Mouse (Mus musculus): ENCODE measurements around the gene Fbp2. TPM values are rescaled to one million over a fixed set of nuclear protein-coding genes. Genes with fewer than 3 reads are reported as not detected.
"Not testable (repeated sequence)": the region's sequence is repeated elsewhere in the genome, so short reads cannot be mapped to it uniquely, and the experiment has no call there.

Gene Fbp2
- polyA plus RNA-seq, 1 experiment from 2014 or later = 0.45 TPM

GRCm38 (mm10) chr13:62833341-62833740 is 24.9 kb downstream of the Fbp2 start:
- no peaks in the 10 kb centered on the region; a peak in 1 of 4 replicates for H3K4me1 ChIP-seq (ENCODE audit: control insufficient read depth in 2 of 2, insufficient read depth in 2 of 2, low read length in 2 of 2)
- no peaks in the 10 kb centered on the region for H3K9me3 ChIP-seq (ENCODE audit: control insufficient read depth, low read length)
- no peak overlapping the region for H3K4me2 ChIP-seq (ENCODE audit: low read length)
- ATAC-seq (ENCODE audit: insufficient number of reproducible peaks, insufficient read depth, low FRiP score, low read depth) = no peak
- no peaks in the 10 kb centered on the region for H3K27me3 ChIP-seq (ENCODE audit: control insufficient read depth, insufficient read depth, low read length)
- no peak overlapping the region for H3K9ac ChIP-seq (ENCODE audit: low read length)
- H3K27ac ChIP-seq (replicated peaks in 1 of 2; ENCODE audit: control insufficient read depth in 1 of 2, insufficient read depth in 1 of 2, low read depth in 2 of 2, low read length in 2 of 2) = no peak overlapping the region
- H3K36me3 ChIP-seq (ENCODE audit: control insufficient read depth, insufficient read depth, low read length) = no peaks in the 10 kb centered on the region
- 13% methylated on average over 4 of the region's 4 CpGs for WGBS
- H3K4me3 ChIP-seq (ENCODE audit: control insufficient read depth in 1 of 2, insufficient read depth in 1 of 2, low read depth in 1 of 2, low read length in 2 of 2) = no peak overlapping the region

GRCm38 (mm10) chr13:62832239-62832638 is 26.0 kb downstream of the Fbp2 start:
- 57% methylated on average over 2 of the region's 2 CpGs for WGBS
- Histone ChIP-seq H3K4me1 (ENCODE audit: control insufficient read depth in 2 of 2, insufficient read depth in 2 of 2, low read length in 2 of 2) (no peaks in the 10 kb centered on the region; a peak in 1 of 4 replicates), H3K9ac (ENCODE audit: low read length) (no peak overlapping the region), H3K27me3 (ENCODE audit: control insufficient read depth, insufficient read depth, low read length) (no peaks in the 10 kb centered on the region), H3K9me3 (ENCODE audit: control insufficient read depth, low read length) (no peaks in the 10 kb centered on the region), H3K36me3 (ENCODE audit: control insufficient read depth, insufficient read depth, low read length) (no peaks in the 10 kb centered on the region), H3K4me3 (ENCODE audit: control insufficient read depth in 1 of 2, insufficient read depth in 1 of 2, low read depth in 1 of 2, low read length in 2 of 2) (no peak overlapping the region), H3K27ac (replicated peaks in 1 of 2; ENCODE audit: control insufficient read depth in 1 of 2, insufficient read depth in 1 of 2, low read depth in 2 of 2, low read length in 2 of 2) (no peak overlapping the region), H3K4me2 (ENCODE audit: low read length) (no peak overlapping the region)
- no peak for ATAC-seq (ENCODE audit: insufficient number of reproducible peaks, insufficient read depth, low FRiP score, low read depth)

- not testable (repeated sequence) for H3K9ac ChIP-seq (ENCODE audit: low read length); H3K4me1 ChIP-seq (ENCODE audit: control insufficient read depth in 2 of 2, insufficient read depth in 2 of 2, low read length in 2 of 2); H3K4me3 ChIP-seq (ENCODE audit: control insufficient read depth in 1 of 2, insufficient read depth in 1 of 2, low read depth in 1 of 2, low read length in 2 of 2); H3K4me2 ChIP-seq (ENCODE audit: low read length); H3K27ac ChIP-seq (replicated peaks in 1 of 2; ENCODE audit: control insufficient read depth in 1 of 2, insufficient read depth in 1 of 2, low read depth in 2 of 2, low read length in 2 of 2); ATAC-seq (ENCODE audit: insufficient number of reproducible peaks, insufficient read depth, low FRiP score, low read depth); H3K36me3 ChIP-seq (ENCODE audit: control insufficient read depth, insufficient read depth, low read length); H3K9me3 ChIP-seq (ENCODE audit: control insufficient read depth, low read length); H3K27me3 ChIP-seq (ENCODE audit: control insufficient read depth, insufficient read depth, low read length)
- whole genome bisulfite sequencing = 79% methylated on average over 3 of the region's 3 CpGs
Observed at GRCm38 (mm10) chr13:62815705-62816104, 42.5 kb downstream of the Fbp2 start.

- no peaks in the 10 kb centered on the region for H3K27me3 ChIP-seq (ENCODE audit: control insufficient read depth, insufficient read depth, low read length)
- H3K9ac ChIP-seq (ENCODE audit: low read length) = peak overlapping the region; percentile 61
- no peak overlapping the region for H3K27ac ChIP-seq (replicated peaks in 1 of 2; ENCODE audit: control insufficient read depth in 1 of 2, insufficient read depth in 1 of 2, low read depth in 2 of 2, low read length in 2 of 2)
- no peaks in the 10 kb centered on the region for H3K36me3 ChIP-seq (ENCODE audit: control insufficient read depth, insufficient read depth, low read length)
- peak overlapping the region; percentile 67 for H3K4me2 ChIP-seq (ENCODE audit: low read length)
- H3K4me3 ChIP-seq (ENCODE audit: control insufficient read depth in 1 of 2, insufficient read depth in 1 of 2, low read depth in 1 of 2, low read length in 2 of 2) = peak overlapping the region; percentile 28 to 35; a peak in 3 of 4 replicates
- ATAC-seq (ENCODE audit: insufficient number of reproducible peaks, insufficient read depth, low FRiP score, low read depth) = no peak; the same call in 1 of the 2 replicates
- H3K4me1 ChIP-seq (ENCODE audit: control insufficient read depth in 2 of 2, insufficient read depth in 2 of 2, low read length in 2 of 2) = no peaks in the 10 kb centered on the region
- 4% methylated on average over 24 of the region's 32 CpGs for WGBS
- H3K9me3 ChIP-seq (ENCODE audit: control insufficient read depth, low read length) = no peaks in the 10 kb centered on the region
Observed at GRCm38 (mm10) chr13:62812713-62813112, 45.5 kb downstream of the Fbp2 start.

GRCm38 (mm10) chr13:62807981-62808380 is 50.2 kb downstream of the Fbp2 start:
- H3K27me3 ChIP-seq (ENCODE audit: control insufficient read depth, insufficient read depth, low read length); H3K4me3 ChIP-seq (ENCODE audit: control insufficient read depth in 1 of 2, insufficient read depth in 1 of 2, low read depth in 1 of 2, low read length in 2 of 2); ATAC-seq (ENCODE audit: insufficient number of reproducible peaks, insufficient read depth, low FRiP score, low read depth); H3K9ac ChIP-seq (ENCODE audit: low read length); H3K4me2 ChIP-seq (ENCODE audit: low read length); H3K36me3 ChIP-seq (ENCODE audit: control insufficient read depth, insufficient read depth, low read length); H3K9me3 ChIP-seq (ENCODE audit: control insufficient read depth, low read length); H3K4me1 ChIP-seq (ENCODE audit: control insufficient read depth in 2 of 2, insufficient read depth in 2 of 2, low read length in 2 of 2); H3K27ac ChIP-seq (replicated peaks in 1 of 2; ENCODE audit: control insufficient read depth in 1 of 2, insufficient read depth in 1 of 2, low read depth in 2 of 2, low read length in 2 of 2): not testable (repeated sequence)
- WGBS = 87% methylated on average over 6 of the region's 6 CpGs

Other genes with a start within 250 kb of the Fbp2 start
- 6.6 and 7.7 TPM in 2 replicates for gene 6720489N17Rik, start 234.2 kb downstream of the Fbp2 start, polyA plus RNA-seq (2014; fragmentation: Nextera tagmentation; extraction: Ambion mirVana)
- gene Platr25, start 97.7 kb downstream of the Fbp2 start, polyA plus RNA-seq (2014; fragmentation: Nextera tagmentation; extraction: Ambion mirVana) = 15.5 and 15.6 TPM in 2 replicates
- 6.5 and 6.9 TPM in 2 replicates for gene Gm5141, start 72.6 kb downstream of the Fbp2 start, polyA plus RNA-seq (2014; fragmentation: Nextera tagmentation; extraction: Ambion mirVana)
- gene Fbp1, start 29.9 kb upstream of the Fbp2 start, polyA plus RNA-seq (2014; fragmentation: Nextera tagmentation; extraction: Ambion mirVana) = 0.35 TPM in 1 of 2 replicates, not detected in the other
- 62.7 and 69.5 TPM in 2 replicates for gene 2010111I01Rik, start 106.5 kb upstream of the Fbp2 start, polyA plus RNA-seq (2014; fragmentation: Nextera tagmentation; extraction: Ambion mirVana)

All from heart, embryonic 14.5 days (tissue).